ENCODE assay signal across 19 mouse cellular contexts in the genomic region with DNA sequence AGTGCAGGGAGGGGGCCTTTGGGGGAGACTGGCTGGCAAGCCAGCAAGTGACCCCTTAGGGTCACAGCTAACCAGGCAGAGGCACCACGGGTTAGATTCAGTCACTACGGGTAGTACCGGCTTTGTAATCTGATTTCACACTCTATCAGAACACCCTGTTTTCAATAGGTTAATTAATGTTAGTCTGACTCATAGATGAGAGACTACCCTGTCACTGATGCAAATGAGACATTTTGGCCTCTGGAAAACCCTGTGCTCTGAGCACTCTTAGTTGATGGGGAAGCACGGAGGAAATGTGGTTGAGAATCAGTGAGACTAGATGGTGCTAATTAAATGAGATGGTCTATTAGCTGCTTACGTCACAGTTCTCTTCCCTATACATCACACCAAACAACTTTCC. TPM values are rescaled to one million over a fixed set of nuclear protein-coding genes. Genes with fewer than 3 reads are reported as not detected.
A peak's percentile ranks its signal among the peaks of the same experiment; 100 is the strongest.
DNase-seq lines count a peak whose midpoint lies in the region; ATAC-seq and TF ChIP-seq lines count a peak whose summit lies in the region.
"Had no signal": no experiment of that assay in that cellular context is flagged by ENCODE, and none has a peak within 500 bp of the region (broad histone marks: within the 10 kb centered on the region; RNA-seq: fewer than 3 reads in every experiment).

No protein-coding gene starts in this region.

- ATAC-seq in heart, embryonic 15.5 days (replicated peaks; ENCODE audit: insufficient number of reproducible peaks, insufficient read depth, low FRiP score, low read depth), result no peak
- ATAC-seq in heart, embryonic 11.5 days (replicated peaks; ENCODE audit: insufficient number of reproducible peaks, low FRiP score, low TSS enrichment), result no peak
- ATAC-seq in lung, postnatal 0 days, result no peak
- ATAC-seq in intestine, embryonic 15.5 days, result no peak
- ATAC-seq in stomach, postnatal 0 days (ENCODE audit: low FRiP score, low TSS enrichment), result no peak
- ATAC-seq: forebrain, embryonic 15.5 days had no signal

- H3K9ac ChIP-seq in heart, embryonic 15.5 days, result no peak overlapping the region
- no peak overlapping the region for H3K9ac ChIP-seq in heart, embryonic 11.5 days (ENCODE audit: low read depth, low read length)
- no peak overlapping the region for H3K9ac ChIP-seq in lung, postnatal 0 days (replicated peaks; ENCODE audit: low read depth)
- H3K9ac ChIP-seq in intestine, embryonic 15.5 days, result no peak overlapping the region
- no peak overlapping the region for H3K9ac ChIP-seq in stomach, postnatal 0 days (ENCODE audit: low read length)
- H3K9ac ChIP-seq: embryonic facial prominence, embryonic 15.5 days; forebrain, embryonic 15.5 days; lung, embryonic 14.5 days; neural tube, embryonic 13.5 days had no signal

- H3K4me2 ChIP-seq in heart, embryonic 15.5 days, result no peak overlapping the region
- no peak overlapping the region for H3K4me2 ChIP-seq in heart, embryonic 11.5 days
- no peak overlapping the region for H3K4me2 ChIP-seq in lung, postnatal 0 days (replicated peaks; ENCODE audit: low read depth, low read length)
- no peak overlapping the region for H3K4me2 ChIP-seq in intestine, embryonic 15.5 days (replicated peaks)
- no peak overlapping the region for H3K4me2 ChIP-seq in stomach, postnatal 0 days (replicated peaks; ENCODE audit: low read depth)
- H3K4me2 ChIP-seq: embryonic facial prominence, embryonic 15.5 days; forebrain, embryonic 15.5 days; lung, embryonic 14.5 days; neural tube, embryonic 13.5 days had no signal

- no peak for DNase-seq in lung, postnatal 0 days (ENCODE audit: low spot score)
- no peak for DNase-seq in lung, postnatal 4 days
- DNase-seq in stomach, postnatal 0 days (ENCODE audit: low spot score), result no peak
- no peak for DNase-seq in thymus, postnatal 25 days
- no peak for DNase-seq in right cerebral cortex, postnatal 4 days
- DNase-seq: adrenal gland, adult 2 months; cerebellum, postnatal 36 days; gastrocnemius, postnatal 14 days; heart, postnatal 4 days; kidney, postnatal 10 days; left cerebral cortex, postnatal 4 days; lung, embryonic 14.5 days; midbrain, embryonic 14.5 days had no signal

- no peak for TF ChIP-seq EP300 in lung, postnatal 0 days (IDR thresholded peaks at IDR 0.05)
- TF ChIP-seq EP300 in stomach, postnatal 0 days (optimal IDR thresholded peaks at IDR 0.05), result no peak

- H3K27ac ChIP-seq in heart, embryonic 15.5 days, result peak overlapping the region; percentile 43; the same call in 1 of the 2 replicates
- H3K27ac ChIP-seq in heart, embryonic 11.5 days (ENCODE audit: low read depth, low read length), result no peak overlapping the region
- peak overlapping the region; percentile 54; the same call in 1 of the 2 replicates for H3K27ac ChIP-seq in lung, postnatal 0 days (ENCODE audit: low read length)
- H3K27ac ChIP-seq in intestine, embryonic 15.5 days, result peak overlapping the region; percentile 72
- H3K27ac ChIP-seq in stomach, postnatal 0 days (replicated peaks), result peak overlapping the region; percentile 40
- H3K27ac ChIP-seq: embryonic facial prominence, embryonic 15.5 days; forebrain, embryonic 15.5 days; neural tube, embryonic 13.5 days had no signal

- no peaks in the 10 kb centered on the region for H3K9me3 ChIP-seq in heart, embryonic 15.5 days (replicated peaks)
- no peaks in the 10 kb centered on the region for H3K9me3 ChIP-seq in heart, embryonic 11.5 days (replicated peaks; ENCODE audit: control insufficient read depth, low read length)
- no peaks in the 10 kb centered on the region for H3K9me3 ChIP-seq in lung, postnatal 0 days (ENCODE audit: low read length)
- H3K9me3 ChIP-seq in intestine, embryonic 15.5 days, result no peaks in the 10 kb centered on the region
- no peaks in the 10 kb centered on the region for H3K9me3 ChIP-seq in stomach, postnatal 0 days (ENCODE audit: control insufficient read depth, low read length)
- H3K9me3 ChIP-seq: embryonic facial prominence, embryonic 15.5 days; forebrain, embryonic 15.5 days; neural tube, embryonic 13.5 days had no signal

- H3K4me3 ChIP-seq in heart, embryonic 15.5 days, result no peak overlapping the region
- no peak overlapping the region for H3K4me3 ChIP-seq in heart, embryonic 11.5 days (ENCODE audit: low read depth, low read length)
- H3K4me3 ChIP-seq in lung, postnatal 0 days (ENCODE audit: low read depth, low read length), result no peak overlapping the region
- no peak overlapping the region for H3K4me3 ChIP-seq in intestine, embryonic 15.5 days (replicated peaks)
- H3K4me3 ChIP-seq in stomach, postnatal 0 days (ENCODE audit: low read depth, low read length), result no peak overlapping the region
- H3K4me3 ChIP-seq: embryonic facial prominence, embryonic 15.5 days; forebrain, embryonic 15.5 days; neural tube, embryonic 13.5 days had no signal

- peaks cover 23% of the 10 kb centered on the region for H3K4me1 ChIP-seq in heart, embryonic 15.5 days (replicated peaks)
- 0 out of 2 replicates have a peak, but pooled peaks cover 7% of the 10 kb centered on the region for H3K4me1 ChIP-seq in heart, embryonic 11.5 days (ENCODE audit: control insufficient read depth, insufficient read depth, low read length)
- peaks cover 11% of the 10 kb centered on the region for H3K4me1 ChIP-seq in lung, postnatal 0 days (ENCODE audit: insufficient read depth, low read depth, low read length)
- peaks cover 19% of the 10 kb centered on the region for H3K4me1 ChIP-seq in intestine, embryonic 15.5 days (replicated peaks)
- H3K4me1 ChIP-seq in stomach, postnatal 0 days (replicated peaks; ENCODE audit: control insufficient read depth, insufficient read depth), result no peaks in the 10 kb centered on the region
- H3K4me1 ChIP-seq: forebrain, embryonic 15.5 days had no signal

- no peak for TF ChIP-seq CTCF in lung, postnatal 0 days (IDR thresholded peaks at IDR 0.05)
- no peak for TF ChIP-seq CTCF in stomach, postnatal 0 days (IDR thresholded peaks at IDR 0.05; ENCODE audit: low read depth)

- H3K27me3 ChIP-seq in heart, embryonic 15.5 days, result no peaks in the 10 kb centered on the region
- no peaks in the 10 kb centered on the region for H3K27me3 ChIP-seq in heart, embryonic 11.5 days (ENCODE audit: control insufficient read depth, insufficient read depth, low read length)
- no peaks in the 10 kb centered on the region for H3K27me3 ChIP-seq in lung, postnatal 0 days (replicated peaks; ENCODE audit: insufficient read depth, low read length)
- H3K27me3 ChIP-seq in intestine, embryonic 15.5 days (replicated peaks), result no peaks in the 10 kb centered on the region
- no peaks in the 10 kb centered on the region for H3K27me3 ChIP-seq in stomach, postnatal 0 days (ENCODE audit: control insufficient read depth, insufficient read depth, low read length)
- H3K27me3 ChIP-seq: embryonic facial prominence, embryonic 15.5 days; forebrain, embryonic 15.5 days; neural tube, embryonic 13.5 days had no signal

- 79% methylated on average over 5 of the region's 5 CpGs for WGBS in heart, embryonic 15.5 days
- 86% methylated on average over 5 of the region's 5 CpGs for WGBS in heart, embryonic 11.5 days (ENCODE audit: insufficient replicate concordance)
- WGBS in lung, postnatal 0 days, result 73% methylated on average over 5 of the region's 5 CpGs
- WGBS in intestine, embryonic 15.5 days, result 82% methylated on average over 5 of the region's 5 CpGs
- WGBS in stomach, postnatal 0 days, result 69% methylated on average over 5 of the region's 5 CpGs

- H3K36me3 ChIP-seq in heart, embryonic 15.5 days, result no peaks in the 10 kb centered on the region
- H3K36me3 ChIP-seq in heart, embryonic 11.5 days (ENCODE audit: control insufficient read depth, insufficient read depth, low read length), result no peaks in the 10 kb centered on the region
- H3K36me3 ChIP-seq in lung, postnatal 0 days (ENCODE audit: insufficient read depth, low read length), result no peaks in the 10 kb centered on the region
- no peaks in the 10 kb centered on the region for H3K36me3 ChIP-seq in intestine, embryonic 15.5 days
- no peaks in the 10 kb centered on the region for H3K36me3 ChIP-seq in stomach, postnatal 0 days (ENCODE audit: control insufficient read depth, insufficient read depth, low read length)
- H3K36me3 ChIP-seq: embryonic facial prominence, embryonic 15.5 days; forebrain, embryonic 15.5 days; neural tube, embryonic 13.5 days had no signal

RNA-seq across cellular contexts. Expression of a gene that starts 26.7 kb away (rescaled TPM):
- polyA plus RNA-seq in heart, embryonic 15.5 days (2015; fragmentation: Nextera tagmentation; extraction: Ambion mirVana), result 6.1 and 7.5 TPM in 2 replicates
- 3.2 and 4.0 TPM in 2 replicates for polyA plus RNA-seq in heart, embryonic 11.5 days (2014; fragmentation: Nextera tagmentation; extraction: Ambion mirVana)
- polyA plus RNA-seq in lung, postnatal 0 days (2015; fragmentation: Nextera tagmentation; extraction: Ambion mirVana), result 8.4 and 11.9 TPM in 2 replicates
- polyA plus RNA-seq in intestine, embryonic 15.5 days (2015; fragmentation: Nextera tagmentation; extraction: Ambion mirVana), result 6.9 and 8.2 TPM in 2 replicates
- polyA plus RNA-seq in stomach, postnatal 0 days (2015; fragmentation: Nextera tagmentation; extraction: Ambion mirVana), result 3.7 and 4.0 TPM in 2 replicates

RNA-seq across cellular contexts. Expression of a gene that starts 40.4 kb away (rescaled TPM):
- 14.9 and 17.4 TPM in 2 replicates for polyA plus RNA-seq in heart, embryonic 15.5 days (2015; fragmentation: Nextera tagmentation; extraction: Ambion mirVana)
- polyA plus RNA-seq in heart, embryonic 11.5 days (2014; fragmentation: Nextera tagmentation; extraction: Ambion mirVana), result 14.7 and 17.3 TPM in 2 replicates
- 25.1 and 26.4 TPM in 2 replicates for polyA plus RNA-seq in lung, postnatal 0 days (2015; fragmentation: Nextera tagmentation; extraction: Ambion mirVana)
- 16.0 and 21.6 TPM in 2 replicates for polyA plus RNA-seq in intestine, embryonic 15.5 days (2015; fragmentation: Nextera tagmentation; extraction: Ambion mirVana)
- 14.3 and 15.2 TPM in 2 replicates for polyA plus RNA-seq in stomach, postnatal 0 days (2015; fragmentation: Nextera tagmentation; extraction: Ambion mirVana)
